Mouse (Mus musculus) spleen, adult 12 weeks (tissue): ENCODE results near the gene Tspyl3.

ENCODE experiments used
- DNase-seq: peaks from one replicate; pipeline ENCODE4 v3.0.0; 2022; ENCODE audit warnings: low spot score

Gene Tspyl3

GRCm38 (mm10) chr2:153175995-153176570, 49.2 kb downstream of the Tspyl3 start:
- no peak for DNase-seq
